Comparison of ENCODE assay signal across 27 mouse cellular contexts in the genomic region with DNA sequence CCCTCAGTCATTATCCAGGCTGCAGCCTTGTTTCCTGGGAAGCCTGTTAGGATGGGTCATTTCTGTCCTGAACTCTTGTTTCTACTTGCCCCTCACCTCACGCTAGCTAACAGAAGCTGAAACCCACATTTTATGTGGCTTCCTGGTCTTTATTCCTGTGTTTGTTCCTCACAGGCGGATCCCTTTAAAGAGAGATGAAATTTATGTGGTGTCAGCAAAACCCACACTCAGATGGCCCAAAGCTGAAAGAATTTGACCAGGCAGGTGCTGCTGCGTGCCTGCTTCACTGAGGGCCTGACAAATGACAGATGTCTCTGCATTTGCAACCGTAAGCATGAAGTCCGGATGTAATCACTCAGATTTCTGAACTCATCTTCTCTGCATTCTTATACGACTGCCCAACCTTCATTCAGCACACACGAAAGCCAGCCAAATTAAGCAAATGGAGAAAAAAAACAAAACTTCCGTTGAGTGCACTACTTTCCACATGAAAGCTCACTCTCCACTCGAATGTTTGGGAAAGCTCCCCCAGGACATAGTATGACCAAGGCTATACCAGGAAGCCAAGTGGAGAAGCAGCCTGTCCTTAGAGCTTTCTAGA. TPM values are rescaled to one million over a fixed set of nuclear protein-coding genes. Genes with fewer than 3 reads are reported as not detected.
DNase-seq lines count a peak whose midpoint lies in the region; ATAC-seq and TF ChIP-seq lines count a peak whose summit lies in the region.
"Had no signal": no experiment of that assay in that cellular context is flagged by ENCODE, and none has a peak within 500 bp of the region (broad histone marks: within the 10 kb centered on the region; RNA-seq: fewer than 3 reads in every experiment).

No protein-coding gene starts in this region.

- H3K27me3 ChIP-seq in kidney, embryonic 14.5 days (ENCODE audit: control insufficient read depth, insufficient read depth, low read length) = no peaks in the 10 kb centered on the region
- H3K27me3 ChIP-seq in thymus, adult 2 months (ENCODE audit: control insufficient read depth, insufficient read depth, low read length) = no peaks in the 10 kb centered on the region
- H3K27me3 ChIP-seq: forebrain, embryonic 13.5 days; hindbrain, embryonic 12.5 days; liver, embryonic 12.5 days had no signal

- H3K27ac ChIP-seq in kidney, embryonic 14.5 days (ENCODE audit: low read depth, low read length) = 0 out of 2 replicates have a peak overlapping the region, but pooled peaks have one; percentile 37
- no peak overlapping the region for H3K27ac ChIP-seq in thymus, adult 2 months (ENCODE audit: control insufficient read depth, insufficient read depth, low read length)
- H3K27ac ChIP-seq in ES-E14 (ENCODE audit: insufficient read depth, low read depth, low read length, poor library complexity, severe bottlenecking) = no peak overlapping the region
- H3K27ac ChIP-seq: forebrain, embryonic 13.5 days; hindbrain, embryonic 12.5 days; hindbrain, postnatal 0 days; liver, embryonic 12.5 days; midbrain, embryonic 13.5 days; stomach, postnatal 0 days had no signal

- peaks cover 23% of the 10 kb centered on the region; the same call in 1 of the 2 replicates for H3K4me1 ChIP-seq in kidney, embryonic 14.5 days (ENCODE audit: control insufficient read depth, insufficient read depth, low read length)
- H3K4me1 ChIP-seq in thymus, adult 2 months (replicated peaks; ENCODE audit: control insufficient read depth, insufficient read depth, low read length) = peaks cover 17% of the 10 kb centered on the region
- peaks cover 12 to 19% of the 10 kb centered on the region in 2 experiments; a peak in 3 of 4 replicates for H3K4me1 ChIP-seq in ES-E14 (ENCODE audit: control insufficient read depth in 2 of 2, insufficient read depth in 2 of 2, low read length in 2 of 2, poor library complexity in 1 of 2)
- H3K4me1 ChIP-seq: forebrain, embryonic 13.5 days; liver, embryonic 12.5 days had no signal

- H3K9ac ChIP-seq in kidney, embryonic 14.5 days (ENCODE audit: low read depth, low read length) = no peak overlapping the region
- no peak overlapping the region for H3K9ac ChIP-seq in ES-E14 (ENCODE audit: insufficient read depth, low read depth, low read length, poor library complexity, severe bottlenecking)
- H3K9ac ChIP-seq: forebrain, embryonic 13.5 days; hindbrain, embryonic 12.5 days; liver, embryonic 12.5 days; liver, postnatal 0 days; midbrain, embryonic 13.5 days had no signal

- in situ Hi-C loops in ES-E14 (cut with MboI; ENCODE audit: low sequenced_read_pairs in 2 of 2, unreplicated experiment in 2 of 2) = no loop called here

- H3K36me3 ChIP-seq in kidney, embryonic 14.5 days (ENCODE audit: control insufficient read depth, insufficient read depth, low read length) = no peaks in the 10 kb centered on the region
- H3K36me3 ChIP-seq in thymus, adult 2 months (ENCODE audit: control insufficient read depth, insufficient read depth, low read length) = no peaks in the 10 kb centered on the region
- H3K36me3 ChIP-seq in ES-E14 (ENCODE audit: control insufficient read depth, insufficient read depth, low read length, poor library complexity, severe bottlenecking) = no peaks in the 10 kb centered on the region
- H3K36me3 ChIP-seq: hindbrain, embryonic 12.5 days; liver, embryonic 12.5 days; midbrain, embryonic 13.5 days had no signal

- no peak overlapping the region for H3K4me3 ChIP-seq in kidney, embryonic 14.5 days (ENCODE audit: low read length)
- H3K4me3 ChIP-seq in thymus, adult 2 months (ENCODE audit: control insufficient read depth, insufficient read depth, low read length) = no peak overlapping the region
- no peak overlapping the region for H3K4me3 ChIP-seq in ES-E14 (ENCODE audit: insufficient read depth in 1 of 2, low read depth in 1 of 2, low read length in 2 of 2, poor library complexity in 1 of 2, severe bottlenecking in 1 of 2)
- H3K4me3 ChIP-seq: forebrain, embryonic 13.5 days; hindbrain, embryonic 12.5 days; liver, embryonic 12.5 days; midbrain, embryonic 13.5 days had no signal

- no peak overlapping the region for H3K4me2 ChIP-seq in kidney, embryonic 14.5 days (replicated peaks; ENCODE audit: low read depth, low read length)
- H3K4me2 ChIP-seq: forebrain, embryonic 13.5 days; heart, embryonic 11.5 days; hindbrain, embryonic 12.5 days; liver, embryonic 12.5 days; midbrain, embryonic 13.5 days had no signal

- ATAC-seq in kidney, embryonic 14.5 days (ENCODE audit: low FRiP score, low TSS enrichment) = no peak
- ATAC-seq: forebrain, embryonic 13.5 days; hindbrain, postnatal 0 days; intestine, embryonic 16.5 days; liver, embryonic 12.5 days; liver, postnatal 0 days; midbrain, embryonic 13.5 days had no signal

- WGBS in kidney, embryonic 14.5 days = 28% methylated on average over 9 of the region's 9 CpGs
- WGBS in thymus, adult 2 months = 11% methylated on average over 9 of the region's 9 CpGs

- DNase-seq in kidney, postnatal 10 days = no peak
- DNase-seq in thymus, adult 2 months = peak; percentile 7
- DNase-seq in thymus, postnatal 36 days = no peak
- no peak for DNase-seq in ES-E14 (ENCODE audit: low read depth, low spot score)
- peak; percentile 14 for DNase-seq in thymus, postnatal 25 days
- no peak for DNase-seq in layer of hippocampus, postnatal 36 days
- no peak for DNase-seq in adrenal gland, adult 2 months
- DNase-seq: adrenal gland, adult 8-10 months; cerebellum, adult 8-10 months; cerebellum, postnatal 25 days; gastrocnemius, postnatal 36 days; heart, adult 18-20 months; heart, postnatal 36 days; kidney, postnatal 25 days; left cerebral cortex, postnatal 4 days; liver, postnatal 0 days; lung, postnatal 4 days; right cerebral cortex, postnatal 25 days had no signal

- H3K9me3 ChIP-seq in kidney, embryonic 14.5 days (ENCODE audit: control insufficient read depth, low read length) = no peaks in the 10 kb centered on the region
- H3K9me3 ChIP-seq in ES-E14 (ENCODE audit: control insufficient read depth, insufficient read depth, low read depth, low read length) = no peaks in the 10 kb centered on the region
- H3K9me3 ChIP-seq: forebrain, embryonic 13.5 days; hindbrain, embryonic 12.5 days; liver, embryonic 12.5 days; midbrain, embryonic 13.5 days had no signal

- no peak for TF ChIP-seq CTCF in thymus, adult 2 months (IDR thresholded peaks at IDR 0.05; ENCODE audit: borderline replicate concordance, control insufficient read depth, extremely low read depth, insufficient read depth, low read length, poor library complexity)

- TF ChIP-seq POLR2A in thymus, adult 2 months (IDR thresholded peaks at IDR 0.05; ENCODE audit: control insufficient read depth, extremely low read depth, insufficient read depth, low read length, poor library complexity) = no peak

TF ChIP-seq in ES-E14, 5 proteins besides CTCF, POLR2A, EP300 and RAD21:
- no peak for TF ChIP-seq ZNF384 (IDR thresholded peaks at IDR 0.05; ENCODE audit: low read depth, low read length)
- TF ChIP-seq ZC3H11A (IDR thresholded peaks at IDR 0.05; ENCODE audit: borderline replicate concordance, low read depth, low read length) = no peak
- TF ChIP-seq MAFK (IDR thresholded peaks at IDR 0.05; ENCODE audit: insufficient read depth, low read depth, low read length) = peak; percentile 57
- TF ChIP-seq HCFC1 (IDR thresholded peaks at IDR 0.05; ENCODE audit: borderline replicate concordance, insufficient read depth, low read length) = no peak
- no peak for TF ChIP-seq CHD2 (IDR thresholded peaks at IDR 0.05; ENCODE audit: low read depth, low read length)

RNA-seq across cellular contexts. Expression of gene Itga6, which starts 10.5 kb away (rescaled TPM):
- polyA plus RNA-seq in kidney, embryonic 14.5 days (2014; fragmentation: Nextera tagmentation; extraction: Ambion mirVana) = 65.6 and 95.8 TPM in 2 replicates
- polyA plus RNA-seq in thymus, adult 2 months (2012; rRNA removed) = 38.2 and 38.8 TPM in 2 replicates
- total RNA-seq in ES-E14 (2012; rRNA removed) = 169 and 217 TPM in 2 replicates
- 10 to 100 TPM; 28.2 to 30.5 TPM for total RNA-seq in layer of hippocampus, postnatal 36 days (2021)
- total RNA-seq in adrenal gland, adult 2 months (2021) = 100 to 1,000 TPM; 125 to 177 TPM
- 28.1 and 28.3 TPM in 2 replicates for polyA plus RNA-seq in adrenal gland, adult 2 months (2012; rRNA removed)

Comparison
In these comparisons a context has a peak if more than half of its experiments do, and no peak if none do; other contexts are left out.
1. DNase-seq: peak in thymus, adult 2 months (single experiment) and thymus, postnatal 25 days (single experiment); none in kidney, postnatal 10 days (single experiment), thymus, postnatal 36 days (0 of 2), ES-E14 (single experiment), layer of hippocampus, postnatal 36 days (0 of 2) and adrenal gland, adult 2 months (single experiment).